Mouse (Mus musculus) stomach, adult 2 months (tissue): ENCODE measurements around the gene Ptbp2. TPM values are rescaled to one million over a fixed set of nuclear protein-coding genes. Genes with fewer than 3 reads are reported as not detected.

Source experiments
- polyA plus RNA-seq: library from polyadenylated mRNA; depleted of rRNA; stranded (reverse); fragments of >200 nt; gene quantifications from 2 replicates; pipeline ENCODE4 v1.2.3, GENCODE M21; 2012; rRNA removed

The Ptbp2 gene
- 1.5 and 3.0 TPM in 2 replicates for polyA plus RNA-seq

GRCm38 (mm10) chr3:119784366-119784765 is at the start of gene Ptbp2:
Ptbp2 (minus strand) TSS chr3:119784466.

